In the genomic region with DNA sequence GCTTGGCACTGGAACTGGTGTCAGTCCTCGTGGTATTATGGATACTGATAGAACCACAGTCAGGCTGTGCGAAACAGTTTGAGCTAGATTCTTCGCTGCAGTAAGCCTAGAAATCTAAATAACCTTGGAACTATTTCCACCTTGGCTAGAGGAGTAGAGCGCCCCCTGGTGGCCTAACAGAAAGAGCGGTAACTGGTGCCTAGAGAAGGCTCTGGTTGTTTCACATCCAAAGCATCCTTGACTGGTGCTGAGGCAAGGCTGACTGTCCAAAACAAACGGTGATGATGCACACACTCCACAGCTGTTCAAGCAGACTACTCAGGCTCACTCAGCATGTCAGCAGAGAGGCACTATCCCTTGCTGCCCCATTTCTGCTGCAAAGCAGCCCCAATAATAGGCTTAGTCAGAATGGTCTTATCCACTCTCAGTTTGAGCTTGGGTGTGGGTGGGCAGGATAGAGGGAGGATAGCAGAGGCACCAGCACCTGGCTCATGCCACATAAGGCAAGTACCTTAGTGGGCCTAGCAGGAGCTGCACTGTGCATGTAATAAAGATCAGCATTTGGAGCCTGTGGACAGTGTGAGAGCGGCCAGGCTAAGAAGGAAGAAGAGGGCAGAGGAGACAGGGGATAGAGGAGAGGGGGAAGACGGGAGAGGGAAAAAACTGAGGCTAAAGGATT, we compare ENCODE assay signal across 8 mouse cellular contexts. TPM values are rescaled to one million over a fixed set of nuclear protein-coding genes. Genes with fewer than 3 reads are reported as not detected.
DNase-seq lines count a peak whose midpoint lies in the region; ATAC-seq and TF ChIP-seq lines count a peak whose summit lies in the region.

No protein-coding gene starts in this region.

- peak; percentile 52 to 60 for DNase-seq in CD8-positive naive resting alpha-beta T cell, adult 2 months (ENCODE audit: low read depth in 2 of 2, low spot score in 2 of 2)
- DNase-seq in adrenal gland, postnatal 4 days (ENCODE audit: low spot score in 2 of 2): peak; percentile 58 to 59
- DNase-seq in heart, postnatal 10 days: peak; percentile 71 to 87
- peak; percentile 87 to 89 for DNase-seq in kidney, postnatal 4 days
- DNase-seq in thymus, adult 2 months: peak; percentile 61

- 32% methylated on average over 8 of the region's 8 CpGs for WGBS in embryonic facial prominence, embryonic 13.5 days
- WGBS in liver, embryonic 16.5 days (ENCODE audit: insufficient replicate concordance): 25% methylated on average over 8 of the region's 8 CpGs
- 32% methylated on average over 8 of the region's 8 CpGs for WGBS in neural tube, embryonic 14.5 days
- 27% methylated on average over 8 of the region's 8 CpGs for WGBS in thymus, adult 2 months

- TF ChIP-seq CTCF in thymus, adult 2 months (IDR thresholded peaks at IDR 0.05; ENCODE audit: borderline replicate concordance, control insufficient read depth, extremely low read depth, insufficient read depth, low read length, poor library complexity): peak; percentile 36; the same call in 1 of the 2 replicates

- H3K9me3 ChIP-seq in embryonic facial prominence, embryonic 13.5 days: no peaks in the 10 kb centered on the region
- H3K9me3 ChIP-seq in liver, embryonic 16.5 days (replicated peaks; ENCODE audit: control insufficient read depth, low read length): no peaks in the 10 kb centered on the region
- no peaks in the 10 kb centered on the region for H3K9me3 ChIP-seq in neural tube, embryonic 14.5 days (ENCODE audit: control insufficient read depth, low read length)

- no peak for TF ChIP-seq POLR2A in thymus, adult 2 months (IDR thresholded peaks at IDR 0.05; ENCODE audit: control insufficient read depth, extremely low read depth, insufficient read depth, low read length, poor library complexity)

- H3K27me3 ChIP-seq in embryonic facial prominence, embryonic 13.5 days: no peaks in the 10 kb centered on the region
- H3K27me3 ChIP-seq in liver, embryonic 16.5 days (ENCODE audit: control insufficient read depth, insufficient read depth, low read depth, low read length): no peaks in the 10 kb centered on the region
- H3K27me3 ChIP-seq in neural tube, embryonic 14.5 days (ENCODE audit: control insufficient read depth, insufficient read depth, low read length): no peaks in the 10 kb centered on the region
- H3K27me3 ChIP-seq in thymus, adult 2 months (ENCODE audit: control insufficient read depth, insufficient read depth, low read length): no peaks in the 10 kb centered on the region

- H3K36me3 ChIP-seq in embryonic facial prominence, embryonic 13.5 days: peaks cover 41% of the 10 kb centered on the region
- H3K36me3 ChIP-seq in liver, embryonic 16.5 days (ENCODE audit: control insufficient read depth, insufficient read depth): peaks cover 15% of the 10 kb centered on the region
- H3K36me3 ChIP-seq in neural tube, embryonic 14.5 days (ENCODE audit: control insufficient read depth, insufficient read depth, low read length): peaks cover 18% of the 10 kb centered on the region
- peaks cover 16% of the 10 kb centered on the region for H3K36me3 ChIP-seq in thymus, adult 2 months (ENCODE audit: control insufficient read depth, insufficient read depth, low read length)

- H3K9ac ChIP-seq in embryonic facial prominence, embryonic 13.5 days: no peak overlapping the region
- no peak overlapping the region for H3K9ac ChIP-seq in liver, embryonic 16.5 days (ENCODE audit: low read depth, low read length)
- H3K9ac ChIP-seq in neural tube, embryonic 14.5 days (replicated peaks; ENCODE audit: low read depth, low read length): no peak overlapping the region

- no peak overlapping the region for H3K4me2 ChIP-seq in embryonic facial prominence, embryonic 13.5 days
- H3K4me2 ChIP-seq in liver, embryonic 16.5 days (ENCODE audit: low read depth, low read length): no peak overlapping the region
- no peak overlapping the region for H3K4me2 ChIP-seq in neural tube, embryonic 14.5 days (ENCODE audit: low read depth, low read length)

- no peak overlapping the region for H3K27ac ChIP-seq in embryonic facial prominence, embryonic 13.5 days
- H3K27ac ChIP-seq in liver, embryonic 16.5 days (ENCODE audit: low read length): no peak overlapping the region
- H3K27ac ChIP-seq in neural tube, embryonic 14.5 days (ENCODE audit: low read depth, low read length): no peak overlapping the region
- no peak overlapping the region for H3K27ac ChIP-seq in thymus, adult 2 months (ENCODE audit: control insufficient read depth, insufficient read depth, low read length)

- 0 out of 2 replicates have a peak, but pooled peaks have one; percentile 37 for ATAC-seq in embryonic facial prominence, embryonic 13.5 days (ENCODE audit: insufficient number of reproducible peaks, insufficient read depth, low FRiP score, low TSS enrichment, low read depth)
- peak; percentile 21; the same call in 1 of the 2 replicates for ATAC-seq in liver, embryonic 16.5 days (ENCODE audit: low read depth)
- ATAC-seq in neural tube, embryonic 14.5 days (ENCODE audit: low read depth): peak; percentile 74; the same call in 1 of the 2 replicates

- H3K4me1 ChIP-seq in embryonic facial prominence, embryonic 13.5 days: no peaks in the 10 kb centered on the region
- no peaks in the 10 kb centered on the region for H3K4me1 ChIP-seq in liver, embryonic 16.5 days (ENCODE audit: control insufficient read depth, low read depth, low read length)
- no peaks in the 10 kb centered on the region for H3K4me1 ChIP-seq in neural tube, embryonic 14.5 days (ENCODE audit: control insufficient read depth, insufficient read depth, low read length)
- no peaks in the 10 kb centered on the region for H3K4me1 ChIP-seq in thymus, adult 2 months (replicated peaks; ENCODE audit: control insufficient read depth, insufficient read depth, low read length)

- intact Hi-C loops in heart, postnatal 10 days (cut with DNase I): loop anchor here (2.0 to 5.0 kb wide), 2 partner anchors 22 to 330 kb away; no protein-coding TSS in a partner anchor

- H3K4me3 ChIP-seq in embryonic facial prominence, embryonic 13.5 days: no peak overlapping the region
- H3K4me3 ChIP-seq in liver, embryonic 16.5 days (ENCODE audit: low read depth, low read length): no peak overlapping the region
- no peak overlapping the region for H3K4me3 ChIP-seq in neural tube, embryonic 14.5 days (ENCODE audit: low read depth, low read length)
- no peak overlapping the region for H3K4me3 ChIP-seq in thymus, adult 2 months (ENCODE audit: control insufficient read depth, insufficient read depth, low read length)

RNA-seq across cellular contexts. Expression of gene Zbed3, which starts 23.7 kb away (rescaled TPM):
- 10 to 100 TPM; 54.9 to 59.5 TPM for total RNA-seq in adrenal gland, postnatal 4 days (2021)
- polyA plus RNA-seq in embryonic facial prominence, embryonic 13.5 days (2015; fragmentation: Nextera tagmentation; extraction: Ambion mirVana): 75.1 and 84.9 TPM in 2 replicates
- total RNA-seq in heart, postnatal 10 days (2021): 10 to 100 TPM; 29.2 to 30.0 TPM
- 4.9 and 5.2 TPM in 2 replicates for polyA plus RNA-seq in liver, embryonic 16.5 days (2015; fragmentation: Nextera tagmentation; extraction: Ambion mirVana)
- 30.7 and 34.3 TPM in 2 replicates for polyA plus RNA-seq in neural tube, embryonic 14.5 days (2014; fragmentation: Nextera tagmentation; extraction: Ambion mirVana)
- 19.9 and 23.0 TPM in 2 replicates for polyA plus RNA-seq in thymus, adult 2 months (2012; rRNA removed)

RNA-seq across cellular contexts. Expression of gene Aggf1, which starts 28.0 kb away (rescaled TPM):
- 10 to 100 TPM; 36.2 to 38.4 TPM for total RNA-seq in adrenal gland, postnatal 4 days (2021)
- polyA plus RNA-seq in embryonic facial prominence, embryonic 13.5 days (2015; fragmentation: Nextera tagmentation; extraction: Ambion mirVana): 37.2 and 38.8 TPM in 2 replicates
- total RNA-seq in heart, postnatal 10 days (2021): 10 to 100 TPM; 25.7 to 28.2 TPM
- 13.1 and 13.3 TPM in 2 replicates for polyA plus RNA-seq in liver, embryonic 16.5 days (2015; fragmentation: Nextera tagmentation; extraction: Ambion mirVana)
- polyA plus RNA-seq in neural tube, embryonic 14.5 days (2014; fragmentation: Nextera tagmentation; extraction: Ambion mirVana): 31.9 and 41.9 TPM in 2 replicates
- polyA plus RNA-seq in thymus, adult 2 months (2012; rRNA removed): 22.5 and 26.9 TPM in 2 replicates

Comparison
In these comparisons a context has a peak if more than half of its experiments do, and no peak if none do; other contexts are left out.
1. ATAC-seq: peak in every context shown above with its lines; median percentile 74 in neural tube, embryonic 14.5 days; 37 in embryonic facial prominence, embryonic 13.5 days; 21 in liver, embryonic 16.5 days.